ENCODE assay signal across 14 mouse cellular contexts in the genomic region with DNA sequence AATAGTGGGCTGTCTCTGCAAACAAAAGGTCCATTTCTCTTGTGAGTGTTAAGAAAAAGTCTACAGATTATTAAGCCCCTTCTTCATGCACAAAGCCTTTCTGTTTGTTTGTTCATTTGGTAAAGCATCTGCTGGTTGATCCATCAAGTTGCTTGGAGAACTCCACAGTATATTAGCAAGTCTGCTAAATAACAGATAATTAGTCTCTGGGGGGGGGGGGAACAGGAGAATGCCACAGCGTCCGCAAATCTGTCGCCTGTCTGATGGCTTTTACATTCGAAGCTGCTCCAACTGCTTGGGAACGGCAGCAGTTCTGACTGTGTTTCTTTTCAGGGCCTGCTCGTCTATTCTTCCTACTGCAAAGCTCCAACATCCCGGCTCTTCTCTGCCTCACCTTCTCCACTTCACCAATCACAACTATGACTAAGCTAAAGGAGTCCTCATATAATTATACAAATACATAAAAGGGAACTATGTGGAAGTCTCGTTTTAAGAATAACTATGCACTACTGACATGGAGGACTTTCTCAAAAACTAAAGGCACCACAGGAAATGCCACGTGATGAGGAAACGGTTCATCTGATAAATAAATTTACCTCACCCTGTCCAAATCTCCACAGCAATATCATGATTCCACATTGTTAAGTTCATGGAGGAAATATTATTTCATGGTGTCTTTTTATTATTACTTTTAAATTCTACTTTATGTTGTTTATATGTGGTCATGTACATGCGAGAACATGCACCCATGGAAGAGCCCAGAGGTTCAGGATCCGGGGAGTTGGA. TPM values are rescaled to one million over a fixed set of nuclear protein-coding genes. Genes with fewer than 3 reads are reported as not detected.
DNase-seq lines count a peak whose midpoint lies in the region; ATAC-seq and TF ChIP-seq lines count a peak whose summit lies in the region.
"Had no signal": no experiment of that assay in that cellular context is flagged by ENCODE, and none has a peak within 500 bp of the region (broad histone marks: within the 10 kb centered on the region; RNA-seq: fewer than 3 reads in every experiment).

No protein-coding gene starts in this region.

- H3K4me3 ChIP-seq in liver, embryonic 11.5 days (ENCODE audit: low read depth, low read length): no peak overlapping the region
- peak overlapping the region in 1 of 2 experiments; percentile 5; a peak in 2 of 4 replicates for H3K4me3 ChIP-seq in MEL (ENCODE audit: control insufficient read depth in 1 of 2, insufficient read depth in 1 of 2, low read depth in 2 of 2, low read length in 2 of 2)
- no peak overlapping the region for H3K4me3 ChIP-seq in liver, embryonic 13.5 days (replicated peaks)

- 43% methylated on average over 12 of the region's 12 CpGs for WGBS in liver, embryonic 11.5 days
- WGBS in liver, embryonic 13.5 days (ENCODE audit: insufficient replicate concordance): 30% methylated on average over 12 of the region's 12 CpGs

- no peak for ATAC-seq in liver, embryonic 11.5 days (replicated peaks; ENCODE audit: low FRiP score)
- no peak for ATAC-seq in liver, embryonic 13.5 days (ENCODE audit: low read depth)
- ATAC-seq: Patski had no signal

- peak; percentile 48 for DNase-seq in heart, adult 11 months
- no peak for DNase-seq in heart, adult 18-20 months
- no peak for DNase-seq in liver, embryonic 11.5 days (ENCODE audit: low spot score)
- DNase-seq in liver (no peak), MEL (ENCODE audit: low read depth, low spot score) (peak; percentile 79)
- no peak for DNase-seq in liver, embryonic 13.5 days
- DNase-seq in gastrocnemius, adult 8-10 months (ENCODE audit: low spot score in 2 of 2): no peak
- no peak for DNase-seq in layer of hippocampus, postnatal 25 days (ENCODE audit: extremely low spot score in 1 of 2, low spot score in 1 of 2)
- DNase-seq: adrenal gland, adult 8-10 months; gastrocnemius, postnatal 14 days; kidney, postnatal 4 days; lung, adult 18-20 months; thymus, adult 18-20 months had no signal

- TF ChIP-seq CTCF in MEL (IDR thresholded peaks at IDR 0.05 in 2 of 3, conservative IDR thresholded peaks at IDR 0.05 in 1 of 3; ENCODE audit: control insufficient read depth in 1 of 3, insufficient read depth in 1 of 3, low read depth in 2 of 3, low read length in 3 of 3, poor library complexity in 1 of 3, severe bottlenecking in 1 of 3): no peak

- H3K9me3 ChIP-seq in liver, embryonic 11.5 days (ENCODE audit: control insufficient read depth, low read length): no peaks in the 10 kb centered on the region
- H3K9me3 ChIP-seq in MEL (replicated peaks; ENCODE audit: insufficient read depth, low read length): no peaks in the 10 kb centered on the region
- H3K9me3 ChIP-seq in liver, embryonic 13.5 days (replicated peaks): no peaks in the 10 kb centered on the region

- 0 out of 2 replicates have a peak overlapping the region, but pooled peaks have one; percentile 60 for H3K4me2 ChIP-seq in liver, embryonic 11.5 days
- no peak overlapping the region for H3K4me2 ChIP-seq in liver, embryonic 13.5 days

- H3K27ac ChIP-seq in liver, embryonic 11.5 days (ENCODE audit: low read depth, low read length): no peak overlapping the region; the same call in 1 of the 2 replicates
- peak overlapping the region; percentile 91 for H3K27ac ChIP-seq in MEL (ENCODE audit: control insufficient read depth, low read depth, low read length)
- H3K27ac ChIP-seq in liver, embryonic 13.5 days: peak overlapping the region; percentile 15; the same call in 1 of the 2 replicates

- H3K4me1 ChIP-seq in liver, embryonic 11.5 days (replicated peaks; ENCODE audit: control insufficient read depth, insufficient read depth, low read length): peaks cover 21% of the 10 kb centered on the region; the same call in 1 of the 2 replicates
- peaks cover 24 to 50% of the 10 kb centered on the region in 2 experiments for H3K4me1 ChIP-seq in MEL (ENCODE audit: control insufficient read depth in 1 of 2, insufficient read depth in 2 of 2, low read length in 2 of 2)
- H3K4me1 ChIP-seq in liver, embryonic 13.5 days (replicated peaks): peaks cover 55% of the 10 kb centered on the region

- H3K36me3 ChIP-seq in liver, embryonic 11.5 days (ENCODE audit: control insufficient read depth, insufficient read depth, low read length): no peaks in the 10 kb centered on the region
- peaks cover 0 to 59% of the 10 kb centered on the region in 2 experiments; a peak in 2 of 4 replicates for H3K36me3 ChIP-seq in MEL (ENCODE audit: control insufficient read depth in 1 of 2, insufficient read depth in 2 of 2, low read length in 2 of 2)
- no peaks in the 10 kb centered on the region for H3K36me3 ChIP-seq in liver, embryonic 13.5 days

- TF ChIP-seq POLR2A in MEL (IDR thresholded peaks at IDR 0.05; ENCODE audit: control insufficient read depth in 1 of 2, insufficient read depth in 1 of 2, low read depth in 1 of 2, low read length in 2 of 2, poor library complexity in 1 of 2): no peak

- H3K79me2 ChIP-seq in MEL (ENCODE audit: control insufficient read depth, insufficient read depth, low read length, poor library complexity): no peaks in the 10 kb centered on the region

- no peak overlapping the region for H3K9ac ChIP-seq in liver, embryonic 11.5 days (ENCODE audit: low read depth, low read length)
- H3K9ac ChIP-seq in MEL (ENCODE audit: control insufficient read depth, low read depth, low read length, poor library complexity, severe bottlenecking): peak overlapping the region; percentile 49
- no peak overlapping the region for H3K9ac ChIP-seq in liver, embryonic 13.5 days

- peak; percentile 71 to 84 for TF ChIP-seq EP300 in MEL (IDR thresholded peaks at IDR 0.05; ENCODE audit: low read depth in 1 of 2, low read length in 2 of 2)

- no peaks in the 10 kb centered on the region for H3K27me3 ChIP-seq in liver, embryonic 11.5 days (replicated peaks; ENCODE audit: control insufficient read depth, insufficient read depth, low read length)
- no peaks in the 10 kb centered on the region for H3K27me3 ChIP-seq in MEL (ENCODE audit: control insufficient read depth in 1 of 2, insufficient read depth in 2 of 2, low read length in 2 of 2)
- no peaks in the 10 kb centered on the region for H3K27me3 ChIP-seq in liver, embryonic 13.5 days
- H3K27me3 ChIP-seq: Patski had no signal

- TF ChIP-seq RAD21 in MEL (IDR thresholded peaks at IDR 0.05; ENCODE audit: low read depth, low read length): no peak

TF ChIP-seq in MEL, 35 proteins besides CTCF, POLR2A, EP300 and RAD21 (continues in another document):
- TF ChIP-seq GATA1 (IDR thresholded peaks at IDR 0.05; ENCODE audit: low read depth, low read length): peak; percentile 73
- peak; percentile 61; the same call in 1 of the 2 replicates for TF ChIP-seq MYB (IDR thresholded peaks at IDR 0.05; ENCODE audit: low read depth, low read length)
- TF ChIP-seq NELFE (IDR thresholded peaks at IDR 0.05; ENCODE audit: low read depth, low read length): 0 out of 2 replicates have a peak, but pooled peaks have one; percentile 23
- TF ChIP-seq E2F4 (IDR thresholded peaks at IDR 0.05; ENCODE audit: borderline replicate concordance, low read depth, low read length): no peak
- peak; percentile 85 for TF ChIP-seq MYC (IDR thresholded peaks at IDR 0.05; ENCODE audit: low read depth, low read length)
- TF ChIP-seq ZC3H11A (IDR thresholded peaks at IDR 0.05; ENCODE audit: low read depth, low read length): no peak
- TF ChIP-seq POLR2AphosphoS5 (IDR thresholded peaks at IDR 0.05; ENCODE audit: borderline replicate concordance, low read depth, low read length): no peak
- no peak for TF ChIP-seq KAT2A (conservative IDR thresholded peaks at IDR 0.05; ENCODE audit: low read depth, low read length)
- TF ChIP-seq RCOR1 (IDR thresholded peaks at IDR 0.05; ENCODE audit: low read depth, low read length): peak; percentile 53; the same call in 1 of the 2 replicates
- TF ChIP-seq SIN3A (IDR thresholded peaks at IDR 0.05; ENCODE audit: low read length): peak; percentile 65; the same call in 1 of the 2 replicates
- peak in 1 of 2 experiments; percentile 65; a peak in 1 of 4 replicates for TF ChIP-seq USF2 (IDR thresholded peaks at IDR 0.05; ENCODE audit: borderline replicate concordance in 1 of 2, insufficient read depth in 1 of 2, low read depth in 1 of 2, low read length in 2 of 2)
- no peak for TF ChIP-seq JUND (IDR thresholded peaks at IDR 0.05; ENCODE audit: low read depth, low read length)
- no peak for TF ChIP-seq MAFK (IDR thresholded peaks at IDR 0.05; ENCODE audit: borderline replicate concordance, low read depth, low read length)
- TF ChIP-seq BHLHE40 (IDR thresholded peaks at IDR 0.05; ENCODE audit: borderline replicate concordance, low read depth, low read length): peak; percentile 97
- TF ChIP-seq MXI1 (IDR thresholded peaks at IDR 0.05; ENCODE audit: low read depth, low read length): peak; percentile 64; the same call in 1 of the 2 replicates
- peak; percentile 93 for TF ChIP-seq USF1 (IDR thresholded peaks at IDR 0.05; ENCODE audit: low read depth, low read length)
- TF ChIP-seq ZMIZ1 (IDR thresholded peaks at IDR 0.05; ENCODE audit: low read depth, low read length): no peak
- no peak for TF ChIP-seq MEF2A (IDR thresholded peaks at IDR 0.05; ENCODE audit: extremely low read depth, insufficient replicate concordance, low read depth, low read length, poor library complexity, severe bottlenecking)
- TF ChIP-seq CHD1 (IDR thresholded peaks at IDR 0.05; ENCODE audit: low read depth, low read length): 0 out of 2 replicates have a peak, but pooled peaks have one; percentile 62

RNA-seq across cellular contexts. Expression of a gene that starts 38.1 kb away (rescaled TPM):
- total RNA-seq in heart, adult 18-20 months (2021): 10 to 100 TPM; 13.1 to 13.5 TPM
- polyA plus RNA-seq in liver, embryonic 11.5 days (2014; fragmentation: Nextera tagmentation; extraction: Ambion mirVana): 23.1 and 23.7 TPM in 2 replicates
- total RNA-seq in MEL (2012; rRNA removed): 25.6 and 28.9 TPM in 2 replicates
- 100 to 1,000 TPM in 1 of 2 experiments, 10 to 100 TPM in 1; 32.9 to 155 TPM for polyA plus RNA-seq in MEL (2012; ENCODE audit: insufficient read depth in 1 of 2, insufficient read length in 2 of 2, low read depth in 1 of 2, low replicate concordance in 2 of 2, missing spikeins in 1 of 2)
- 10.1 and 12.0 TPM in 2 replicates for polyA plus RNA-seq in liver, embryonic 13.5 days (2015; fragmentation: Nextera tagmentation; extraction: Ambion mirVana)
- total RNA-seq in gastrocnemius, adult 8-10 months (2022): 1 to 10 TPM; 3.3 to 6.1 (median 4.2) TPM
- 100 to 1,000 TPM; 176 to 210 TPM for total RNA-seq in layer of hippocampus, postnatal 25 days (2021)

RNA-seq across cellular contexts. Expression of a gene that starts 41.2 kb away (rescaled TPM):
- 1 to 10 TPM in 1 of 2 experiments, under 1 TPM in 1; 0.57 to 1.5 TPM for total RNA-seq in heart, adult 18-20 months (2021)
- polyA plus RNA-seq in liver, embryonic 11.5 days (2014; fragmentation: Nextera tagmentation; extraction: Ambion mirVana): 0.11 and 0.12 TPM in 2 replicates
- total RNA-seq in MEL (2012; rRNA removed): 2.0 and 3.2 TPM in 2 replicates
- polyA plus RNA-seq in MEL (2012; ENCODE audit: insufficient read depth in 1 of 2, insufficient read length in 2 of 2, low read depth in 1 of 2, low replicate concordance in 2 of 2, missing spikeins in 1 of 2): 1 to 10 TPM in 1 of 2 experiments, not detected in 1; 2.7 TPM
- polyA plus RNA-seq in liver, embryonic 13.5 days (2015; fragmentation: Nextera tagmentation; extraction: Ambion mirVana): 0.15 and 0.18 TPM in 2 replicates
- under 1 TPM; 0.34 to 0.54 (median 0.38) TPM for total RNA-seq in gastrocnemius, adult 8-10 months (2022)
- total RNA-seq in layer of hippocampus, postnatal 25 days (2021): 10 to 100 TPM; 14.1 to 17.3 TPM

Comparison
In these comparisons a context has a peak if more than half of its experiments do, and no peak if none do; other contexts are left out.
1. DNase-seq: peak in heart, adult 11 months (single experiment) and MEL (single experiment); none in heart, adult 18-20 months (0 of 2), liver, embryonic 11.5 days (single experiment), liver (single experiment), liver, embryonic 13.5 days (single experiment), gastrocnemius, adult 8-10 months (0 of 2) and layer of hippocampus, postnatal 25 days (0 of 2).